22 mouse cellular contexts compared by ENCODE assay signal in genomic region chr3:41614230-41614985, GRCm38 (mm10). TPM values are rescaled to one million over a fixed set of nuclear protein-coding genes. Genes with fewer than 3 reads are reported as not detected.
DNase-seq lines count a peak whose midpoint lies in the region; ATAC-seq and TF ChIP-seq lines count a peak whose summit lies in the region.
"Had no signal": no experiment of that assay in that cellular context is flagged by ENCODE, and none has a peak within 500 bp of the region (broad histone marks: within the 10 kb centered on the region; RNA-seq: fewer than 3 reads in every experiment).

No protein-coding gene starts in this region.

- 0 out of 2 replicates have a peak overlapping the region, but pooled peaks have one; percentile 16 for H3K27ac ChIP-seq in liver, adult 2 months (replicated peaks; ENCODE audit: insufficient read depth, low read depth, low read length)
- H3K27ac ChIP-seq in liver, embryonic 12.5 days: no peak overlapping the region
- H3K27ac ChIP-seq in MEL (ENCODE audit: control insufficient read depth, low read depth, low read length): no peak overlapping the region
- H3K27ac ChIP-seq: embryonic facial prominence, embryonic 13.5 days; embryonic facial prominence, embryonic 15.5 days; forebrain, embryonic 10.5 days; forebrain, embryonic 12.5 days had no signal

- TF ChIP-seq CTCF in liver, adult 2 months (IDR thresholded peaks at IDR 0.05; ENCODE audit: low read depth, low read length): no peak
- TF ChIP-seq CTCF in MEL (IDR thresholded peaks at IDR 0.05 in 2 of 3, conservative IDR thresholded peaks at IDR 0.05 in 1 of 3; ENCODE audit: control insufficient read depth in 1 of 3, insufficient read depth in 1 of 3, low read depth in 2 of 3, low read length in 3 of 3, poor library complexity in 1 of 3, severe bottlenecking in 1 of 3): no peak

- TF ChIP-seq RAD21 in MEL (IDR thresholded peaks at IDR 0.05; ENCODE audit: low read depth, low read length): no peak

- no peaks in the 10 kb centered on the region for H3K79me2 ChIP-seq in liver, adult 2 months (ENCODE audit: control insufficient read depth, insufficient read depth, low read length)
- no peaks in the 10 kb centered on the region for H3K79me2 ChIP-seq in MEL (ENCODE audit: control insufficient read depth, insufficient read depth, low read length, poor library complexity)

- peaks cover 3% of the 10 kb centered on the region; the same call in 1 of the 2 replicates for H3K4me1 ChIP-seq in liver, adult 2 months (ENCODE audit: control insufficient read depth, insufficient read depth, low read length)
- H3K4me1 ChIP-seq in liver, embryonic 12.5 days: no peaks in the 10 kb centered on the region
- H3K4me1 ChIP-seq in MEL (ENCODE audit: control insufficient read depth in 1 of 2, insufficient read depth in 2 of 2, low read length in 2 of 2): no peaks in the 10 kb centered on the region
- H3K4me1 ChIP-seq: embryonic facial prominence, embryonic 13.5 days; embryonic facial prominence, embryonic 15.5 days; forebrain, embryonic 10.5 days; forebrain, embryonic 12.5 days had no signal

- DNase-seq in frontal cortex, adult 2 months (ENCODE audit: extremely low spot score in 1 of 2, low spot score in 1 of 2): no peak
- peak; percentile 82 for DNase-seq in liver, adult 2 months (ENCODE audit: extremely low read depth, low read depth, low spot score)
- DNase-seq in MEL (ENCODE audit: low read depth, low spot score) (peak; percentile 10), adipocyte (ENCODE audit: low spot score) (peak; percentile 62)
- no peak for DNase-seq in right cerebral cortex, postnatal 25 days
- no peak for DNase-seq in lung, postnatal 25 days (ENCODE audit: low spot score)
- DNase-seq: adrenal gland, adult 2 months; adrenal gland, postnatal 10 days; adrenal gland, postnatal 25 days; B cell, adult 2 months; embryo, embryonic 11 days had no signal

- peaks cover 54% of the 10 kb centered on the region for H3K36me3 ChIP-seq in liver, adult 2 months (ENCODE audit: control insufficient read depth, insufficient read depth, low read length)
- H3K36me3 ChIP-seq in liver, embryonic 12.5 days: peaks cover 59% of the 10 kb centered on the region
- peaks cover 5 to 16% of the 10 kb centered on the region in 2 experiments for H3K36me3 ChIP-seq in MEL (ENCODE audit: control insufficient read depth in 1 of 2, insufficient read depth in 2 of 2, low read length in 2 of 2)

- no peaks in the 10 kb centered on the region for H3K27me3 ChIP-seq in liver, adult 2 months (ENCODE audit: control insufficient read depth, insufficient read depth, low read length)
- no peaks in the 10 kb centered on the region for H3K27me3 ChIP-seq in liver, embryonic 12.5 days (replicated peaks)
- H3K27me3 ChIP-seq in MEL (ENCODE audit: control insufficient read depth in 1 of 2, insufficient read depth in 2 of 2, low read length in 2 of 2): no peaks in the 10 kb centered on the region
- H3K27me3 ChIP-seq: CH12.LX; embryonic facial prominence, embryonic 13.5 days; embryonic facial prominence, embryonic 15.5 days; forebrain, embryonic 12.5 days had no signal

- H3K9ac ChIP-seq in liver, adult 2 months (ENCODE audit: low read depth, low read length): no peak overlapping the region
- H3K9ac ChIP-seq in liver, embryonic 12.5 days: no peak overlapping the region
- no peak overlapping the region for H3K9ac ChIP-seq in MEL (ENCODE audit: control insufficient read depth, low read depth, low read length, poor library complexity, severe bottlenecking)
- H3K9ac ChIP-seq: embryonic facial prominence, embryonic 13.5 days; embryonic facial prominence, embryonic 15.5 days; forebrain, embryonic 12.5 days had no signal

- no peak overlapping the region for H3K4me2 ChIP-seq in liver, embryonic 12.5 days
- H3K4me2 ChIP-seq: embryonic facial prominence, embryonic 13.5 days; embryonic facial prominence, embryonic 15.5 days; forebrain, embryonic 12.5 days had no signal

- no peaks in the 10 kb centered on the region for H3K9me3 ChIP-seq in liver, embryonic 12.5 days (replicated peaks)
- no peaks in the 10 kb centered on the region for H3K9me3 ChIP-seq in MEL (replicated peaks; ENCODE audit: insufficient read depth, low read length)
- H3K9me3 ChIP-seq: embryonic facial prominence, embryonic 13.5 days; embryonic facial prominence, embryonic 15.5 days; forebrain, embryonic 12.5 days; G1E had no signal

- H3K4me3 ChIP-seq in liver, adult 2 months (ENCODE audit: insufficient read depth, low read depth, low read length): no peak overlapping the region
- H3K4me3 ChIP-seq in liver, embryonic 12.5 days: no peak overlapping the region
- no peak overlapping the region for H3K4me3 ChIP-seq in MEL (ENCODE audit: control insufficient read depth in 1 of 2, insufficient read depth in 1 of 2, low read depth in 2 of 2, low read length in 2 of 2)
- H3K4me3 ChIP-seq: embryonic facial prominence, embryonic 13.5 days; embryonic facial prominence, embryonic 15.5 days; erythroblast, embryonic 14.5 days; forebrain, embryonic 10.5 days; forebrain, embryonic 12.5 days had no signal

- peak; percentile 68 for ATAC-seq in frontal cortex, adult (ENCODE audit: low TSS enrichment)
- ATAC-seq in liver, embryonic 12.5 days: no peak
- ATAC-seq: activated CD4-positive, CD25-positive, alpha-beta regulatory T cell, adult 4 months; CD4-positive, CD25-positive, alpha-beta regulatory T cell, adult 4 months had no signal

- 55% methylated on average over 5 of the region's 5 CpGs for WGBS in liver, adult 2 months
- 81% methylated on average over 5 of the region's 5 CpGs for WGBS in liver, embryonic 12.5 days (ENCODE audit: insufficient replicate concordance)

- TF ChIP-seq POLR2A in liver, adult 2 months (IDR thresholded peaks at IDR 0.05; ENCODE audit: extremely low read depth, insufficient read depth, low read length): no peak
- no peak; a peak in 1 of 4 replicates for TF ChIP-seq POLR2A in MEL (IDR thresholded peaks at IDR 0.05; ENCODE audit: control insufficient read depth in 1 of 2, insufficient read depth in 1 of 2, low read depth in 1 of 2, low read length in 2 of 2, poor library complexity in 1 of 2)

- TF ChIP-seq EP300 in MEL (IDR thresholded peaks at IDR 0.05; ENCODE audit: low read depth in 1 of 2, low read length in 2 of 2): no peak

TF ChIP-seq in MEL, 35 proteins besides CTCF, POLR2A, EP300 and RAD21:
- TF ChIP-seq POLR2AphosphoS2 (IDR thresholded peaks at IDR 0.05; ENCODE audit: low read length) (peak; percentile 18; the same call in 1 of the 2 replicates), USF2 (IDR thresholded peaks at IDR 0.05; ENCODE audit: borderline replicate concordance in 1 of 2, insufficient read depth in 1 of 2, low read depth in 1 of 2, low read length in 2 of 2) (no peak)

RNA-seq across cellular contexts. Expression of gene Jade1, which starts 58.9 kb away (rescaled TPM):
- polyA plus RNA-seq in frontal cortex, adult 2 months (2012; rRNA removed): 31.3 and 31.4 TPM in 2 replicates
- total RNA-seq in liver, adult 2 months (2014; rRNA removed): 29.0 and 37.4 TPM in 2 replicates
- 15.0 and 20.3 TPM in 2 replicates for polyA plus RNA-seq in liver, adult 2 months (2012; rRNA removed)
- 13.8 and 14.0 TPM in 2 replicates for polyA plus RNA-seq in liver, embryonic 12.5 days (2016; fragmentation: Nextera tagmentation; extraction: Ambion mirVana)
- total RNA-seq in MEL (2012; rRNA removed): 98.8 and 116 TPM in 2 replicates
- 100 to 1,000 TPM; 134 to 150 TPM for polyA plus RNA-seq in MEL (2012; ENCODE audit: insufficient read depth in 1 of 2, insufficient read length in 2 of 2, low read depth in 1 of 2, low replicate concordance in 2 of 2, missing spikeins in 1 of 2)

Comparison
In these comparisons a context has a peak if more than half of its experiments do, and no peak if none do; other contexts are left out.
1. DNase-seq: peak in liver, adult 2 months (single experiment), MEL (single experiment) and adipocyte (single experiment); none in frontal cortex, adult 2 months (0 of 2), right cerebral cortex, postnatal 25 days (single experiment) and lung, postnatal 25 days (single experiment).